Mouse (Mus musculus): Measurements from ENCODE around the gene Ssna1.

GRCm38 (mm10) chr2:25285551-25285950 is 13.3 kb upstream of the Ssna1 start:
- TF ChIP-seq POLR2A (IDR thresholded peaks at IDR 0.05; ENCODE audit: insufficient read depth, low read depth, low read length) (no peak), CTCF (IDR thresholded peaks at IDR 0.05; ENCODE audit: insufficient read depth, low read depth, low read length) (no peak)

Data from olfactory bulb, adult 2 months (tissue).